Mouse (Mus musculus): ENCODE measurements around the gene Osbp.
A peak's percentile ranks its signal among the peaks of the same experiment; 100 is the strongest.
"Not testable (repeated sequence)": the region's sequence is repeated elsewhere in the genome, so short reads cannot be mapped to it uniquely, and the experiment has no call there.

Gene Osbp

DNA sequence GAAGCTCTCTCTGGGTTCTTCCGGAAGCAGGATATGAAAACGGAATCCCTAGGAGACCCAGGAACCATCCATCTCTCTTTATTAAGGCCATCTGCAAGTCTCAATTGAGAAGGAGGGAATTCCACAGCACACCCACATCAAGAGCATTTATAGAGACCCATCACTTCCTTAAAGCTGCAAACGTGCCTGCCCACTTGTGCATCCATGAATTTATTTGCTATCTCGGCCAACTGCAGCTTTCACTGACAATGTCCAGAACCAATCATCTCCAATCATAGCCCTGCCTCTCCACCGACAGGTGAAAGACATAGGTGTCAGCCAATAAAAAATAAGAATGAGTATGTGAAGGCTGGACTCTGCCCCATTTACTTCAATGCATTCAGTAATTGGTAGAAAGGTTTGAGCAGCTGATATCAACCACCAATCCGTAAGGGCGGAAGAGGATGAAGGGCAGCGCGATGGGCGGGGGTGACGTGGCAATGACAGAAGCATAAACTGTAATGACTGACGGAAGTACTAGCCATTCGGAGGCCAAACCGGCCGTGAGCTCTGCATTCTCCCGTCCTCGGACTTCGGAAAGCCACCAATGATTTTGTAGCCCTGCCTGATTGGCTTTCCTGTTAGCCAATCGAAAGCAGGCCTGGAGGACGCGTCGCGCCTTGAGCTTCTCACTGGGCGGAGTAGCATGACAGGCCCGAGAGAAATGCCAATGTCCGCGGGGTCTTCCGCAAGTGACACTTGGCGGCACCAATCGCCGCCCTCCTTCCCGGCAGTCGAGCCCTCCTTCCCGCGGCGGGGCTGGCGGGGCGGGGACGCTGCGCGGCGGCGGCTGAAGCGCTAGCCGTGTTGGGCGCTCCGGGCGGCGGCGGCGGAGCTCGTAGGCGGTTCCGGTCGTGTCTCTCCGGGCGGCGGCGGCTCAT lies at the start of gene Osbp:
Osbp (plus strand) TSS at position 919 of the 920 bp plus-strand sequence.
- DNase-seq (ENCODE audit: low spot score): peak; percentile 99

DNA sequence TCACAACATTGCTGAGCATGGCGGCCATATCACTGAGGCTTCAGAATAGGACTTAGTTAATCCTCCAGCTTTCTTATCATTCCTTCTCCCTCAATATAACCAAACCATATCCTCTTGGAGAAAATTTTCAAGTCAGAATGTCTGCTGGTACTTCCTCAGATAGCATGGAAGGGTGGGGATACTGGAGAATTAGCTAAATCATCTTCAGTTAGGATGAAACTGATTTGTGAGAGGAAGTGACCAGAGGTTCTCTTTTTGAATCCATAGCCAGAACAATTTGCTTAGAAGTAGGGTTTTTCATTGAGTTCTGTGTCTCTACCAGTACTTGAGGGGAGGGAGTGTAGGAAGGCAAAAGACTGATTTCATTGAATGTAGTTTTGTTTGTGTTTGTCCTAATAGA lies 43.7 kb upstream of the Osbp start:
- DNase-seq (ENCODE audit: low spot score): no peak

DNA sequence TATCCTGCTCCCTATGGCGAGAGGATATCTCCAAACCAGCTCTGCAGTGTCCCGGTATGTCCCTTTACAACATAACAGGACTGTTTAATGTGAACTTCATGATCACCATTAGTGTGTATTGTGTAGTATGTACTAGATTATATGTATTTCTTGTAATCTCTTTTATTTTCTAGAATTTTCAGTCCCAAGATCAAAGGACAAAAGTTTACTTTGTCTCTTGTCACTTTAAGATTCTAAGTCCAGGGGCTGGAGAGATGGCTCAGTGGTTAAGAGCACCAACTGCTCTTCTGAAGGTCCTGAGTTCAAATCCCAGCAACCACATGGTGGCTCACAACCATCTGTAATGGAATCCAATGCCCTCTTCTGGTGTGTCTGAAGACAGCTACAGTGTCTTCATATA lies 43.2 kb upstream of the Osbp start:
- not testable (repeated sequence) for DNase-seq (ENCODE audit: low spot score)

DNA sequence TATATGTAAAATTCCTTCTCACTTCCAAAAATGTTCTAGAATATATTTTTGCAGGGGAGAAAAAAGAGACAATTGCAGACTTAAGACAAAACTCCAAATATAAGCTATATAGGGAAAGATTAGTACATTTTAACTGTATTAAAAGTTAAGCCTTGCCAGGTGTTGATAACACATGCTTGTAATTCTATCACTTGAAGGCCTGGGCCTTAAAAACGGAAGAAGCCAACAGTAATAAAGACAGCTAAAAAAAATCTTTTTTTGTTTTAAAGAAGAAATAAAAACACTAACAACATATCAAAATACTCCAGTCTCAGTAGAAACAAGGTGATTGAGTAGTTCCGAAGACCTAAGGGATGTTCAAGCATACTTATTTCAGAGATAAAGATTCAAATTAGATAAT lies 39.4 kb upstream of the Osbp start:
- no peak for DNase-seq (ENCODE audit: low spot score)

DNA sequence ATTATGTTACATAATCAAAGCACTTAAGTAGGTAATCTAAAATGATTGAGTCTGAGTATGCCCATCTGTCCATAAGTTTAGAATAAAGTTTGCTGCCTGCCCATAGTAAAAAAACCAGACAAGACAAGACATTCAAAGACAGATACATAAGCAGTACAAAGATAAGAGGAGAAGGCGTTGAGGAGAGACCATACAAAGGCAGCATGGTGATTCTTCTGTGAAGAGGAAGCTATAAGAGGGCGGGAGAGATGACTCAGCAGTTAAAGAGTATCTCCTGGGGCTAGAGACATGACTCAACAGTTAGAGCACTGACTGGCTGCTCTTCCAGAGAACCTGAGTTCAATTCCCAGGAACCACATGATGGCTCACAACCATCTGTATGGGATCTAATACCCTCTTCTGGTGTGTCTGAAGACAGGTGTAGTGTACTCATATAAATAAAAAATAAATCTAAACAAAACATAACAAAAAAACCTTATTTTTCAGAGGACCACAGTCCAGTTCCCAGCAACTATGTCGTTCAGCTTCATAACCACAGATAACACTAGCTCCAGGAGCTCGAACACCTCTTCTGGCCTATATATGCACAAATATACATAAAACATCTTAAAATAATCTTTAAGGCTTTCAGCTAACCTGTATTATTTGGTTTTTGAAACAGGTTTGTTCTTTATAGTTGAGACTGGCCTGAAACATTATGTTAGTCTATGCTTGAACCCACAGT lies 37.6 kb upstream of the Osbp start:
- DNase-seq (ENCODE audit: low spot score): no peak

DNA sequence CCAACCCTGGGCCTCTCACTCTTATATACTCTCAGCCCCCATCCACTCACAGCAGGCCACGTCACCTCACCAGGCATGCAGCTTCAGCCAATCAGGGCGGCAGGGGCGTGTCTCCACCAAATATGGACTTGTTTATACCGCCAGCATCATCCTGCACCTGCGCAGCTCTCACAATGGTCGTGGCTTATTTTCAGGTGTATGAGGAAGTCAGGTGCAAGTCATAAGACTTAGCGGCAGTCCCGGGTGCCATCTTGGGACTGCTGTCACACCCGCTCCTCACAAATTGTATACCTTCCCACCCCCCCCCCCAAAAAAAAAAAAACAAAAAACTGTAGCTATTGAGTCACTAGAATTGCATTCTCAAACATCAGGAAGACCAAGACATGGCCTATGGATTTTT lies 19.3 kb upstream of the Osbp start:
- DNase-seq (ENCODE audit: low spot score): not testable (repeated sequence)

DNA sequence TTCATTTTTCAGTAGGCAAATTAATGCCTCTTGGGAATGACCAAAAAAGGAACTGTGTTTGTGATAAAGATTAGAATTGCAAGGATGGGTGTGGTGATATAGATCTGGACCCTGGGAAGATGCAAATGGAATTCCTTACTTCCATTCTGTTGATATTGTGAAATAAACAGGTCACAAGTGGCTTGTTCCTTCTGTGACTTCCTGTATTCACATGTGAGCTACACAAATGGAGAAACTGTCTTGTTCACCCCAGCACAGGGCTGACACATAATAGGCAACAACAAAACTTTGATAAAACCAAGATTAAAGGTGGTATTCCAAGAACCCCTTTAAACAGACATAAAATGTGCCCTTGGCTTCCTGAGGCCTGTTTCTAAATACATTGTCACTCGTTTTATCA lies 15.9 kb upstream of the Osbp start:
- no peak for DNase-seq (ENCODE audit: low spot score)

DNA sequence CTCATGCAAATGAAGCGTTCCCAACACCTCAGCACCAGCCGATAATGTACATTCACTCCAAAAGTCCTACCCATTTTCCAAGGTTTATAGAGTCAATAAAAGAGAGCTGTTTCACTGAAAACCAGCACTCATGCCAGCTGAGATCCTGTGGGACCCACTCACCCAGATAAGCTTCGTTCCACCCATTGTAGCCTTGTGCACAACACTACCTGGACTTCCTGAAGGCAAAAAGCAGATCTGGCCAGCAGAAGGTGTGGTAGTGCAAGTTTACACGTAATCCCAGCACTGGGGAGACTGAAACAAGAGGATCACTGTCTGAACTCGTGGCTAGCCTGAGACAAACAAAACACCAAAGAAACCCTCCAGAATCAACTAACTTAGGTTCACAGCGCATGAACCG lies 15.0 kb upstream of the Osbp start:
- DNase-seq (ENCODE audit: low spot score): no peak

DNA sequence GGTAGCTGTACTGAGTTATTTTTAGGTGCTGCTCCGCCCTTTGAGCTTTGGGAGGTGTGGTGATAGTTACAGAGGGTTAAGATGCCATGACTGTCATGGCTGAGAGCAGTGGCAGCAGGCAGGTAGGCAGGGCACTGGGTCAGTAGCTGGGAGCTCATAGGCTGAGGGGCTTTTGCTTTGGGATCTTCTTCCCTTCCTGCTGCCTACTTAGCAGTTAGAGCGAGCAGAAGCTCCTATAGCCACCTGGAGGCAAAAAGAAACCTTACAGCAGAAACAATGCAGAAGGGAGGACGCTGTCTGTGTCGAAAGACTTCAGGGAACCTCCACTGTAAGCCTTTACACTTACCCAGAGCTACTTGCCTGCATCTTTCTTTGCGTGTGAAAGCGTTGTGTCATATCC lies 11.5 kb upstream of the Osbp start:
- DNase-seq (ENCODE audit: low spot score): no peak

DNA sequence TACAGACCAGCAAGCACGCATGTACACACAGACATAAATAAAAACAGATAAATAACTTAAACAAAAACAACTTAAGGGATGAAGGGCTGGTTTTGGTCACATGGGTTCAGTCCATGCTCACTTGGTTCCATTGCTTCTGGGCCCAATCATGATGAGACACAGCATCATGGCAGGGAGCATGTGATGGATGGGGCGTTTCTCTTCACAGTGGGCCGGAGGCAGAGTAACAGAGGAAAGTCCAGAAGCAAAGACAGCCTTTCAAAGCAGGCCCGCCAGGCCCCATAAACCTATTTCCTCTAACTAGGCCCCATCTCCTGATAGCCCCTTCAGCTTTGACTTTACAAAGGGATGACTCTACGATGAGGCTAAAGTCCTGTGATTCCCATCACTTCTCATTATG lies 9.1 kb upstream of the Osbp start:
- no peak for DNase-seq (ENCODE audit: low spot score)

DNA sequence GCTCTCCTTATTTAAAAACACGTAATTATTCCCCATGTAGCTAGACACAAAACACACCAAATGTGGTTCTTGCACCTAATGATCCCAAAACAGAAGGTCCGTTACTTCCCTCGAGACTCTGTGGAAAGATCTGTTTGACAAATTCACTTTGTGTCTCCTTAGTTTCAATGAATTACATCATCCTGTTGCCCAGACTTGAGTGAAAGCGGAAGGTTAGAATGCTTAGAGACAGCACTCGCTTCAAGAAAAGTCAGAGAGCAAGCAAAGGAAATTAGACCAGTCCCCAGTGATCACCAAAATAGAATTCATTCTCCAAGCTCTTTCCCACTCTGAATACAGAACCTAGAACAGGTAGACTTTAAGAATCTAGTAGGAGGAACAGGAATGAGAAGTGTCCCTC lies 8.3 kb upstream of the Osbp start:
- no peak for DNase-seq (ENCODE audit: low spot score)

DNA sequence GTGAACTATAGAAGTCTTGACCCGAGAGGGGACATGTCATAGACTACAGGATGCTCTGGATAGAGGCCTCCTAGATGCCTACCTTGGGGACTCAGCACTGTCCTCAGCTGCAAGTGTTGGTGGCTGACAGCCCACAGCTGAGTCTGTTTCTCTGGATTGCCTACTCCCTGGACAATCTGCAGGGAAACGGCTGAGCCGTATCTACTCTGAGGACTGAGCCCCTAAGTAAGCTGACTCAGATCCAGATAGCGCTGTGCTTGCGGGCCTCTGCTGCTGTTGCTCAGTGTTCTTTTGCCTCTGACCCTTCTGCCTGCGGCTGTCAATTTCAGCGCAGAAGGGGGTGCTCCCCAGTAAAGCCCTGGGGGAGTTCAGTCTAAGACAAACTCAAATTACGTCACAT lies 7.9 kb upstream of the Osbp start:
- DNase-seq (ENCODE audit: low spot score): no peak

DNA sequence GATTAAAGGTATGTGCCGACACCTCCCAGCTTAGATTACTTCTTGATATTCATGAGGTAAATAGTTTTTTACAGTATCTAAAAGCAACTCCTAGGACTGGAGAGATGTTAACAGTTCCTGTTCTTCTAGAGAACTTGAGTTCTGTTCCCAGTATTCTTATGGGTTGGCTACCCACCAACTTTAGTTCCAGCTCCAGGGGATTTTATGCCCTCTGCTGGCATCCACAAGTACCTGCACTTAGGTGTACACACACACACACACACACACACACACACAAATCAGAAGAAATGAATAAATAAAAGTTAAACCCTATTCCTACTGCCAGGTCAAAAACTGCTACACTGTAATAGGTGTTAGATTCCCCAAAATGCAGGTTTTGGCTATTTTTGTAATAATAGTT lies 1.5 kb upstream of the Osbp start:
- no peak for DNase-seq (ENCODE audit: low spot score)

DNA sequence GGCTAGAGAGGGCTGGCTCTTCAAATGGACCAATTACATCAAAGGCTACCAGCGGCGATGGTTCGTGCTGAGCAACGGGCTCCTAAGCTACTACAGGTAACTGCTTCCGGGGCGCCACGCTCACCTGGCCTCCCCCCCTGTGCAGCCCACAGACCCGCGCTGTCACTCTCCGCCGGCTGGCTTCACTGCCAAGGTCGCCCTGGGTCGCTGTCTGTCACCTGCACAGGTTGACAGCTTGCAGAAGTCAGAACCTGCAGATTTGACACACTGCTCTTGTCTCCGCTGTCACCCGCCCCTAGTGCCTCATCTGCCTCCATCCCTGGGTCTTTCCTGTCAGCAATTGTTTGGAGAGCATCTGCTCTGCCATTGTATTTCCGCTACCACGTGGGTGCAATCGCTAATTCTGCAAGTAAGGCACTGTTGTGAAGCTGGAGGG lies 478 bp downstream of the Osbp start:
- DNase-seq (ENCODE audit: low spot score): peak; percentile 40

DNA sequence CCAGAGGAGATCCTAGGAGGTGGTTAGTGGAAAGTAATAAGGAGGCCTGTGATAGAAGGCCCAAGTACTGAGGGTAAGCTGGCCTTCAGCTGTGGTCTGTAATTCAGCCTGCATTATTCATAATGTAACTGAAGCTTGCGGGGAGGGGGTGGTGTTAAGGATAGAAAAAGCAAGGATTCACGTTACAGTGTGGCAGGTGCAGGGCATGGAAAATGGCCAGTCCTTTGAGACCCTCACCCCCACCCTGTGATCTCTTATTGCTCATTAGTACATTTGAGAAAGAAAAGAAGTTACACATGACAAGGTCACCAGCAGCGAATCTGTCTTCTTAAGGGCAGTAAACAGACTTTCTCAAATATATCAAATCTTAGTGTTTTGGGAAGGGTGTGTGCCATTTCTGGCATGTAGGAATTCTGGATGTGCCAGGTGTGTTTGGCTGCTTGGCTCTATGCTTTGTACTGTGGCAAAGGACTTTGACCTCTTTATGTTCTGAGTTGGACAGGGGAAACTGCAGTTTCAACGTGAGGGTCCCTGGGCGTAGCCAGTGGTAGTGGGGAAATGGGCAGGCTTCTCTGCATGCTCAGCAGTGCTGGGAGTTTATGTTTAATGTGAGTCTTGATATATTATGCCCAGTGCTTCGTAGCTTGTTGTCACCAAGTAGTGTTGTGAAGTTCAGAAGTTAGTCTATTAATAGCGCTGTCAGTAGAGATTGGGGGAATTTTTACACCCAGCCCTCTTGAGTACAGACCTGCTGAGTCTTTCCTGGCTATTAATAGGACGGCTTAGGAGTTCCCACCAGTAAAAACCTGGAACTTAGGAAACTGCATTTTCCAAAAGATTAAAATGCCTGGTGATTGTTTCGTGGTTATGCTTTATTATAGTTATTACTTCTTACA lies 3.7 kb downstream of the Osbp start:
- DNase-seq (ENCODE audit: low spot score): no peak

DNA sequence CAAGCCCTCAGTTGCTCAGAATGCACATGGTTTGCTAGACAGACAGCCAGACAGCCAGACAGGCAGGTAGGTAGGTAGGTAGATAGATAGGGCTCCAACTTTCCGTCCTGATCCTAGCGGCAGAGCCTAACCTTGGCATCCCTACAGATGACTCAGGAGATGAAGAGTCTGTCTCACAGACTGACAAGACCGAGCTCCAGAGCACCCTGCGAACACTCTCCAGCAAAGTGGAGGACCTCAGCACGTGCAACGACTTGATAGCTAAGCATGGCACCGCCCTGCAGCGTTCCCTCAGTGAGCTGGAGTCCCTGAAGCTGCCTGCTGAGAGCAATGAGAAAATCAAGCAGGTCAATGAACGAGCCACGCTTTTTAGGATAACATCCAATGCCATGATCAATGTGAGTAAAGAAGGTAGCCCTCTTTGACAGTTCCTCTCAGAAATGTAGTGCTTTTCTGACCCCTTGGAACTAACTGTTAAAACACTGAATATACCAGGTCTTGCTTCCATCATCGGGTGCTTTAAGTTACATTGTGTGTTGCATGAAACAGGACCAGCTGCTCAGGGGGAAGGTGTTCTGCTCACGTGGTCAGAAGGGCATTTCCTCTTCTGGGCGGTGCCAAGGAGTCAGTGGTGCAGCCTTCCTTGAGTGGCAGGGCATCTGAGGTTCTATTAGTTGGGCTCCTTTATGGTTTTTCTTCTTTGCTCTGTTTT lies 7.9 kb downstream of the Osbp start:
- DNase-seq (ENCODE audit: low spot score): peak; percentile 19

DNA sequence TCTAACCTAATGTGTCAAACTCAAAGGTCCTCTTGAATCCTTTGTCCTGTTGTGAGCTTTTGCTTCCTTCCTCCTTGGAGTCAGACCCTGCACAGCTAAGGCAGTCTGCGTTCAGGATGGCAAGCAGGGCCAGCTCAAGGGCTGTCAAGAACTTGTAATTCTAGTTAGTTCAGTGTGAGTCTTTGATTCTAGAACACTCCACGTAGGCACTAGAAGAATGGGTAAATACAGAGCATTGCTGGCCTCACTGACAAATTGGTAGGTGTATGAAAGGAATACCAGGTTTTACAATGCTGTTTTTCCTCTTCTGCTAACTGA lies 8.4 kb downstream of the Osbp start:
- DNase-seq (ENCODE audit: low spot score): peak; percentile 15

DNA sequence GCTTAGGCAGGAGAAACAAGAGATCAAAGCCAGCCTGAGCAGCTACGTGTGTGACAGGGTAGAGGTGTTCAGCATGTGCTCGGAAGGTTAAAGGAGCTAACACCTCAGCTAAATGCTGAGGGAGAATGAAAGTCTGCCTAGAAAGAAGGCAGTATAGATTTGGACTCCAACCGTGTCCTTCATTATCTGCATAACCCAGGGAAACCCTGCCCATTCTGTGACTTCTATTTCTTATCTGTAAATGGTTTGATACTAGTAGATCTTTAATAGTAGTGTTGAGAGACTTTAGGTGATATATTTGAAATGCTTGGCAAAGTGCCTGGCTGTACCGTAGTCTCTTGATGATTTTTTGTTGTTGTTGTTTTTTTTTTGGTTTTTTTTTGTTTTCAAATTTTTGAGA lies 9.9 kb downstream of the Osbp start:
- no peak for DNase-seq (ENCODE audit: low spot score)

DNA sequence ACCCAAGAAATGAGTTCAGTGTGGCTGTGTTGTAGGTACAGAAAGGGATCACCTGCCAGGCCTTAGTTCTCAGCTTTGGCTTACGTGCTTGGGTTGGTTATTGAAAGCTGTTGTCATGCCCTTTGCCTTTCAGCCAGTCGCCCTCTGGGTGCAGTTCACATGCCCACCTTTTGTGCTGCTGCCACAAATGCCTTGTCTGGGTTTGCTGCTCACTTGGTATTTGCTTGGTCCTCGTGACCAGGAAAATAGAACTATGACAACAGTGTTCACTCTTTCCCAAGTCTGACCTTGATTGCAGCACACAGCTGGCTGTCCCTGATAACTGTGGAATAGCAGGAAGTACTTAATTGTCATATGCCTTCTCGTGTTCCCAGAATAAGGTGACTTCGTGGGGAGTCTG lies 11.6 kb downstream of the Osbp start:
- DNase-seq (ENCODE audit: low spot score): no peak

DNA sequence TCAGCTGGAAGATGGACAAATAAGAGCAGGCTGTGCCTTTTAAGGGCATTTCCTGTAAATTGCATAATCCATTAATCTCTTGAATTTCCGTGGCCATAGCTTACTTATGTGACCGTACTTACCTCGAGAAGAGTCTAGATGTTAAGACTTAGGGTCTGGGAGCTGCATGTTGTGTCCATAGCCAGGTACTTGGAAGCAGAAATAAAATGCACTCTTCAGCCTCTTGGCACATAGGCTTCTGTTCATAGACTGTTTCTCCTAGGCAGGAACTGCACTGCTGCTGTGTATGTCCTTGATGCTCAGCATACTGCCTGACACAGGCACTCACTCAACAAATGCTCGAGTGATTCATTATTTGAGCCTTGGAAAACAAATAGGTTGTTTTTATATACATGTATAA lies 14.7 kb downstream of the Osbp start:
- no peak for DNase-seq (ENCODE audit: low spot score)

DNA sequence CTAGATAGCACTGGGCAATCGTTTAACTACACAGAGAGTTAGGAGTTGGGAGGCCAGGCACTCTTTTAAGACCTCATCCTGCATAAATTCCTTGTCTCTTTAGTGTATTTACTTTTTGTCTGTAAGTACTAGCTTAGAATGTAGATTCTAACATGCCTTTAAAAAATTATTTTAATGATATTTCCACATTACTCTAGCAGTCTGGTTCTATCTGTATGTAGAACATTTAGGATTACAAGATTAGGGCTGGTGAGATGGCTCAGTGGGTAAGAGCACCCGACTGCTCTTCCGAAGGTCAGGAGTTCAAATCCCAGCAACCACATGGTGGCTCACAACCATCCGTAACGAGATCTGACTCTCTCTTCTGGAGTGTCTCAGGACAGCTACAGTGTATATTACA lies 18.9 kb downstream of the Osbp start:
- DNase-seq (ENCODE audit: low spot score): not testable (repeated sequence)

DNA sequence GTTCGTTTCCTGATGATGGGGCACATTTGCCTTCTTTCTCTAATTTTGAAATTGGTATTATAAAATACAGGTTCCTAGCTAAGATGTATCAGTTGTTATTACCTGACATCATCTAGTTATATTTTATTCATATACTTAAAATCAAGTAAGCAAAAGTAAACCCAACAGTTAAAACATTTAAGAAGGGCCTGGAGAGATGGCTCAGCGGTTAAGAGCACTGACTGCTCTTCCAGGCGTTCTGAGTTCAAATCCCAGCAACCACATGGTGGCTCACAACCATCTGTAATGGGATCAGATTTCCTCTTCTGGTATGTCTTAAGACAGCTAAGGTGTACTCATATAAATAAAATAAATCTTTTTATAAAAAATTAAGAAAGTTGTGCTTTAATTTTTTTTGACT lies 22.1 kb downstream of the Osbp start:
- no peak for DNase-seq (ENCODE audit: low spot score)

Data from urinary bladder, postnatal 14 days (tissue).